Mouse (Mus musculus): ENCODE results near the gene Akap2. TPM values are rescaled to one million over a fixed set of nuclear protein-coding genes. Genes with fewer than 3 reads are reported as not detected.

Akap2 gene
- polyA plus RNA-seq, 1 experiment from 2014 or later, result 28.2 TPM

DNA sequence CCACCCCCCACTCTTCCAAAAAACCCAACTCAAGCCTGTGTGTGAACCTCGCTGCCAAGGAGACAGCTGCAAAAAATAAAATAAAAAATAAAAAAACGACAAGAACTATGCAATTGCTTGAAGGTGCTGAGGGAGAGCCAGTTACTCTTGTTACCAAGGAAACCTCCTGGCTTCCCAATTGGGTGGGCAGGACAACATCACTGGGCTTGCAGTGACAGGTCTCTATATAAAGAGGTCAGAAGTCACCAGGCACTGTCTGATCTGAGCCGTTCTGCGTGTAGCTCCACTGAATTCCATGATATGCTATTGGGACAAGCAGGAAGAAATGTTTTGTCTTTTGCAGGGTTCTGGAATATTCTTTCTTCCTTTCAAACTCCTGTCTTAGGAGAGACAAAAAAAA is 722 bp upstream of the Akap2 start:
- H3K9ac ChIP-seq (ENCODE audit: low read length), result no peak overlapping the region
- ATAC-seq (replicated peaks; ENCODE audit: low FRiP score, low TSS enrichment, low read depth) (peak; percentile 55; the same call in 1 of the 2 replicates), DNase-seq (ENCODE audit: low spot score) (no peak)
- no peaks in the 10 kb centered on the region for H3K36me3 ChIP-seq (ENCODE audit: control insufficient read depth, insufficient read depth, low read length)
- no peak overlapping the region for H3K4me2 ChIP-seq (ENCODE audit: low read length)
- no peaks in the 10 kb centered on the region for H3K27me3 ChIP-seq (replicated peaks; ENCODE audit: control insufficient read depth, insufficient read depth, low read length)
- WGBS, result 38% methylated on average over 4 of the region's 4 CpGs
- H3K9me3 ChIP-seq (ENCODE audit: control insufficient read depth, low read length), result no peaks in the 10 kb centered on the region
- H3K4me3 ChIP-seq (ENCODE audit: low read depth, low read length), result no peak overlapping the region
- H3K4me1 ChIP-seq (replicated peaks; ENCODE audit: control insufficient read depth, insufficient read depth, low read length), result no peaks in the 10 kb centered on the region; the same call in 1 of the 2 replicates
- no peak overlapping the region for H3K27ac ChIP-seq (ENCODE audit: low read depth)

GRCm38 (mm10) chr4:57719370-57719769 is 1.9 kb downstream of the Akap2 start:
- Histone ChIP-seq H3K27me3 (replicated peaks; ENCODE audit: control insufficient read depth, insufficient read depth, low read length) (no peaks in the 10 kb centered on the region), H3K27ac (ENCODE audit: low read depth) (no peak overlapping the region), H3K36me3 (ENCODE audit: control insufficient read depth, insufficient read depth, low read length) (no peaks in the 10 kb centered on the region), H3K4me1 (replicated peaks; ENCODE audit: control insufficient read depth, insufficient read depth, low read length) (no peaks in the 10 kb centered on the region), H3K9me3 (ENCODE audit: control insufficient read depth, low read length) (no peaks in the 10 kb centered on the region), H3K4me3 (ENCODE audit: low read depth, low read length) (no peak overlapping the region), H3K9ac (ENCODE audit: low read length) (no peak overlapping the region), H3K4me2 (ENCODE audit: low read length) (no peak overlapping the region)
- WGBS, result 93% methylated on average over 1 of the region's 1 CpGs
- DNase-seq (ENCODE audit: low spot score) (no peak), ATAC-seq (replicated peaks; ENCODE audit: low FRiP score, low TSS enrichment, low read depth) (no peak)

DNA sequence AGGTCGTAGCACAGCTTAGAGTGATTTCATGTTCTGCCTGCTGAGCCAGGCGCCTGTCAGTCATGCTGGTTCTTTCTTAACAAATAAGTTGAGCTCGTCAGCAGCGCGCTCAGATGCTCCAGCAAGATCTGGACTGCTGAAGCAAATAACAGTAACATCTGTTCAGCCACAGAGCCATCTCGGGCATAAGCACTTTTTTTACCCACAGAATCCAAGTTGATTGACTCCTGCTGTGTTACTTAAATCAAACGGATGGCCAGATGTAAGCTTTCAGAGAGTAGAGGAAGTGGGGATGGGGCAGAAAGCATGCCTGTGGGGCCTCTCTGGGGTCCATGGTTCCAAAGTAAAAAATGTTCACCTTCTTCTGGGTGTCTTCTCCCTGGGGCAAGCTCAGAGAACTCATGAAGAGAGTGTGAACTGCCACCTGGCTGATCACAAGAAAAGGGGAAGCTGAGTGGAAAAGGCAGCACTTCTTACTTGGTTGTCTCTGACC is 3.5 kb downstream of the Akap2 start:
- no peaks in the 10 kb centered on the region for H3K27me3 ChIP-seq (replicated peaks; ENCODE audit: control insufficient read depth, insufficient read depth, low read length)
- no peaks in the 10 kb centered on the region for H3K36me3 ChIP-seq (ENCODE audit: control insufficient read depth, insufficient read depth, low read length)
- no peak overlapping the region for H3K4me3 ChIP-seq (ENCODE audit: low read depth, low read length)
- WGBS, result 30% methylated on average over 7 of the region's 7 CpGs
- H3K4me1 ChIP-seq (replicated peaks; ENCODE audit: control insufficient read depth, insufficient read depth, low read length), result no peaks in the 10 kb centered on the region
- H3K9me3 ChIP-seq (ENCODE audit: control insufficient read depth, low read length), result no peaks in the 10 kb centered on the region
- H3K27ac ChIP-seq (ENCODE audit: low read depth), result no peak overlapping the region
- ATAC-seq (replicated peaks; ENCODE audit: low FRiP score, low TSS enrichment, low read depth) (no peak), DNase-seq (ENCODE audit: low spot score) (no peak)
- H3K4me2 ChIP-seq (ENCODE audit: low read length), result no peak overlapping the region
- no peak overlapping the region for H3K9ac ChIP-seq (ENCODE audit: low read length)

DNA sequence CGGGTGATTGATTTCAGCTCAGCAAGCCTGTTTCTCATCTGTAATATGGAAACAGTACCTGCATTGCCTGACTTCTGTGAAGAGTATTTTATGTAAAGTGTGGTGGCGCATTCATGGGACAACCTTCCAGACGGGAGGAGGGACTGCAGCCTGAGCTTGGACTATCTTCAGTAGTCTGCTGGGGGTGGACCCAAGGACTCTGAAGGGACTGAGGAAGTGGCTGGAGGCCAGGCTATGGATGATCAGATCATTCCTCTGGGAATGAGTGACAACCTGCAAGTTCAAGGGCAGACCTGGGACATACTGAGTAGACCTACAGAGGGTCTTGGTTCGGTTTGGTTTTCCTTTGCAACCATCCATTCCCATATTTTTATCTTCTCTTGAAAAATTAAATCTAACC is 4.8 kb downstream of the Akap2 start:
- H3K9ac ChIP-seq (ENCODE audit: low read length), result no peak overlapping the region
- H3K4me3 ChIP-seq (ENCODE audit: low read depth, low read length), result no peak overlapping the region
- WGBS, result 82% methylated on average over 4 of the region's 4 CpGs
- DNase-seq (ENCODE audit: low spot score) (no peak), ATAC-seq (replicated peaks; ENCODE audit: low FRiP score, low TSS enrichment, low read depth) (no peak)
- no peak overlapping the region for H3K4me2 ChIP-seq (ENCODE audit: low read length)
- no peaks in the 10 kb centered on the region for H3K27me3 ChIP-seq (replicated peaks; ENCODE audit: control insufficient read depth, insufficient read depth, low read length)
- no peaks in the 10 kb centered on the region for H3K4me1 ChIP-seq (replicated peaks; ENCODE audit: control insufficient read depth, insufficient read depth, low read length)
- no peak overlapping the region for H3K27ac ChIP-seq (ENCODE audit: low read depth)
- H3K36me3 ChIP-seq (ENCODE audit: control insufficient read depth, insufficient read depth, low read length), result no peaks in the 10 kb centered on the region
- no peaks in the 10 kb centered on the region for H3K9me3 ChIP-seq (ENCODE audit: control insufficient read depth, low read length)

- Histone ChIP-seq H3K4me2 (ENCODE audit: low read length) (no peak overlapping the region), H3K4me1 (replicated peaks; ENCODE audit: control insufficient read depth, insufficient read depth, low read length) (no peaks in the 10 kb centered on the region), H3K36me3 (ENCODE audit: control insufficient read depth, insufficient read depth, low read length) (no peaks in the 10 kb centered on the region), H3K9me3 (ENCODE audit: control insufficient read depth, low read length) (no peaks in the 10 kb centered on the region), H3K27me3 (replicated peaks; ENCODE audit: control insufficient read depth, insufficient read depth, low read length) (no peaks in the 10 kb centered on the region), H3K9ac (ENCODE audit: low read length) (no peak overlapping the region), H3K4me3 (ENCODE audit: low read depth, low read length) (no peak overlapping the region), H3K27ac (ENCODE audit: low read depth) (no peak overlapping the region)
- no peak for DNase-seq (ENCODE audit: low spot score)
- no peak for ATAC-seq (replicated peaks; ENCODE audit: low FRiP score, low TSS enrichment, low read depth)
- 59% methylated on average over 2 of the region's 2 CpGs for WGBS
Measured at GRCm38 (mm10) chr4:57723659-57724058, 6.2 kb downstream of the Akap2 start.

DNA sequence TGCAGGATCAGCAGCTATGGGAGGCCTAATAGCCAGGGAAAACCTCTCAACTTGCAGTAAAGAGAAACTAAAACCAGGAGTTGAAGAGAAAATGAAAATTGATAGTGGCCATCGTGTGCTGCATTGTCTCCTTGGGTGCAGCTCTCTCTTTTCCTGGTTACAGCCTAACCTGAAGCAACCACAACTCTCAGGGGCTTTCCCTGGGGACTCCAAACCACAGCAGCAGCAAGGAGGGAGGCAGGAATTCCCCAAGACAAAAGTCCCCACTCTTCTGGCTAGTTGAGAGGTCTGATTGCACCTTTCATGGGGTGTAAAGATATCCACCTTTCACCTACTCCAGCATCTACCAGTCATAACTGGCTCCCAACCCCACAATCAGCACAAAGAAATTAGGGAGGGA is 8.1 kb downstream of the Akap2 start:
- Histone ChIP-seq H3K27ac (ENCODE audit: low read depth) (no peak overlapping the region), H3K4me3 (ENCODE audit: low read depth, low read length) (no peak overlapping the region), H3K9ac (ENCODE audit: low read length) (no peak overlapping the region), H3K4me2 (ENCODE audit: low read length) (no peak overlapping the region), H3K27me3 (replicated peaks; ENCODE audit: control insufficient read depth, insufficient read depth, low read length) (no peaks in the 10 kb centered on the region), H3K4me1 (replicated peaks; ENCODE audit: control insufficient read depth, insufficient read depth, low read length) (no peaks in the 10 kb centered on the region), H3K36me3 (ENCODE audit: control insufficient read depth, insufficient read depth, low read length) (no peaks in the 10 kb centered on the region), H3K9me3 (ENCODE audit: control insufficient read depth, low read length) (no peaks in the 10 kb centered on the region)
- ATAC-seq (replicated peaks; ENCODE audit: low FRiP score, low TSS enrichment, low read depth) (no peak), DNase-seq (ENCODE audit: low spot score) (no peak)
- 72% methylated on average over 1 of the region's 1 CpGs for WGBS

DNA sequence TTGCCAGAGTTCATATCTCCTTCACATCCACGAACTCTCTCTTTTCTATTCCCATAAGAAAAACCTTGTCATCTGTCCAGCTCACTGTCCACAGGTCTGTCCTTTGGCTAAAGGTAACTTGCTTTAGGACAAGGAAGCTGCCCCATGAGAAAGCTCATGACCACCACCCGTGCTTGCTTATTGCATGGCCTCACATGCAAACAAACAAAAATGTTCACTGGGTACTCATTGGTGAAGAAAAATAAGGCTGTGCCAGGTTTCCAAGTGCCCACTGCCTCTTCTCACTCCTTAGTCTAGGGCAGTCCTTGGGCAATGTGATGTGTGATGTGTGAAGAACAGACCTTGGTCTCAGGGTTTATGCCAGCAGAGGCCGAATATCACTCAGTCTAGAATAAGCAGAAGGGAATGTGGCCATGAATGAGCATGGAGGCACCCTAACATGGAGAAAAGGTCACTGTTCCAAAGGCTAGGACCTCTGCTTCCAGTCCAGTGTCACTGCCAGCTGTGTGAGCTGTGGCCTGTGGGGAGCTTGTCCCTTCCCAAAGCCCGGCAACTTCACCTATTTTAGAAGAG is 11.2 kb downstream of the Akap2 start:
- H3K9ac ChIP-seq (ENCODE audit: low read length), result no peak overlapping the region
- DNase-seq (ENCODE audit: low spot score) (no peak), ATAC-seq (replicated peaks; ENCODE audit: low FRiP score, low TSS enrichment, low read depth) (no peak)
- no peak overlapping the region for H3K4me2 ChIP-seq (ENCODE audit: low read length)
- 84% methylated on average over 4 of the region's 4 CpGs for WGBS
- no peak overlapping the region for H3K4me3 ChIP-seq (ENCODE audit: low read depth, low read length)
- no peaks in the 10 kb centered on the region for H3K9me3 ChIP-seq (ENCODE audit: control insufficient read depth, low read length)
- no peaks in the 10 kb centered on the region for H3K27me3 ChIP-seq (replicated peaks; ENCODE audit: control insufficient read depth, insufficient read depth, low read length)
- H3K36me3 ChIP-seq (ENCODE audit: control insufficient read depth, insufficient read depth, low read length), result no peaks in the 10 kb centered on the region
- no peaks in the 10 kb centered on the region for H3K4me1 ChIP-seq (replicated peaks; ENCODE audit: control insufficient read depth, insufficient read depth, low read length)
- no peak overlapping the region for H3K27ac ChIP-seq (ENCODE audit: low read depth)

DNA sequence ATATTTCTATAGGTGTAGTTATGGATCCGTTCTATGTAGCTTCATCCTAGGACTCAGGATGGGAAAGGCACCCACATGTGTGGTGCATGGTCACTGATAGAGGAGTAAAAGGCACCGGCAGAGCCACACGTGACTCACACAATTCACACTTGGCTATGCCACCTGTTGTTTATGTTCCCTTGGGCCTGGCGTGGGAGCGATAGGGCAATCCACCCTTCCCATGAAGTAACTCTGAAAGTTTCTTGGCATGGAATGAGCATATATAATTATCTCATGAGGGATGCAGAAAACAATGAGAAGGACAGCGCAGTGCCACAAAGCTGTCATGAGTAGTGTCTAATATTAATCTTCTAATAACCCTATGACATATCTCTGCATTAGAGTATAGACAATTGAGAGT is 12.6 kb downstream of the Akap2 start:
- WGBS, result 89% methylated on average over 6 of the region's 6 CpGs
- no peak for ATAC-seq (replicated peaks; ENCODE audit: low FRiP score, low TSS enrichment, low read depth)

DNA sequence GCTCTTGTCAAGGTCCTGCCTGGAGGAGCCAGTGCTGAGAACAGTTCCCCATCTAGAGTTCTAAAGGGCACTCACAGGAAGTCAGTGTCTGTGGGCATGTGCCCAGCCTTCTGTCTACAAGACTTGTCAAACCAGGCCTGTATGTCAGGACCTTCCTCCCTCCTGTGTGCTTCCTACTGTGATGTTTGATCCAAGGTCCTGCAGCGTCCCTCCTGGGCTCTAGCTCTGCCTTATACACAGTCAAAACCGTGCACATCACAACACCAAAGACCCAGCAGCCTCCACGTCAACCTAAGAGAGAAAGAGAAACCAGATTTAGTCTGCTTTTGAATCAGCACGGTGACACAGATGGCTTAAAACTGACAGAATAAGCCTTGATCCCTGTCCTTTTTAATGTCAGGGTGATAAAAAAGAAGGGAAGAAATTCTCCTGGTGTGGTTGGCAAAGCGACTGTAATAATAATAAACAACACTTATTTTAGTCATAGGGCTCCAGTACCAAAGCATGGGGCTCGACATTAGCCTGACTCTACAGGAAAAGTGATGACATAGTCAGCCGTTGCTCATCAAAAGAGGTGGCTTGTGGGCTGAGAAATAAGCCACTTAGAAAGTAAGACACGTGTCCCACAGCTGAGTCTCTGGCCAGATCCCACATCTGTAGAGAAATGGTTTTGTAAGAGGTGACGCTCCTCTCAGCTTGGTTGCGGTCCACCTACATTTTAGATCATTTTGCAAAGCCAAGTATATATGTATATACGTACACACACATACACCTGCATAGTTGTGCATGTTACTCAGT is 13.5 kb downstream of the Akap2 start:
- no peaks in the 10 kb centered on the region for H3K36me3 ChIP-seq (ENCODE audit: control insufficient read depth, insufficient read depth, low read length)
- DNase-seq (ENCODE audit: low spot score) (no peak), ATAC-seq (replicated peaks; ENCODE audit: low FRiP score, low TSS enrichment, low read depth) (no peak)
- H3K27me3 ChIP-seq (replicated peaks; ENCODE audit: control insufficient read depth, insufficient read depth, low read length), result no peaks in the 10 kb centered on the region
- no peaks in the 10 kb centered on the region for H3K9me3 ChIP-seq (ENCODE audit: control insufficient read depth, low read length)
- H3K4me3 ChIP-seq (ENCODE audit: low read depth, low read length), result no peak overlapping the region
- WGBS, result 75% methylated on average over 11 of the region's 11 CpGs
- H3K9ac ChIP-seq (ENCODE audit: low read length), result no peak overlapping the region
- no peak overlapping the region for H3K27ac ChIP-seq (ENCODE audit: low read depth)
- H3K4me1 ChIP-seq (replicated peaks; ENCODE audit: control insufficient read depth, insufficient read depth, low read length), result no peaks in the 10 kb centered on the region
- H3K4me2 ChIP-seq (ENCODE audit: low read length), result no peak overlapping the region

More for the DNA sequence above, 12.6 kb downstream of the Akap2 start:
- no peak overlapping the region for H3K4me3 ChIP-seq (ENCODE audit: low read depth, low read length)
- no peak for DNase-seq (ENCODE audit: low spot score)
- H3K9ac ChIP-seq (ENCODE audit: low read length), result no peak overlapping the region
- no peaks in the 10 kb centered on the region for H3K9me3 ChIP-seq (ENCODE audit: control insufficient read depth, low read length)
- H3K27me3 ChIP-seq (replicated peaks; ENCODE audit: control insufficient read depth, insufficient read depth, low read length), result no peaks in the 10 kb centered on the region
- H3K4me1 ChIP-seq (replicated peaks; ENCODE audit: control insufficient read depth, insufficient read depth, low read length), result no peaks in the 10 kb centered on the region
- no peak overlapping the region for H3K4me2 ChIP-seq (ENCODE audit: low read length)
- H3K27ac ChIP-seq (ENCODE audit: low read depth), result no peak overlapping the region
- no peaks in the 10 kb centered on the region for H3K36me3 ChIP-seq (ENCODE audit: control insufficient read depth, insufficient read depth, low read length)

Measured in intestine, embryonic 14.5 days (tissue).